Mouse (Mus musculus) lung, adult 2 months (tissue): ENCODE results near the gene Gm38431. TPM values are rescaled to one million over a fixed set of nuclear protein-coding genes. Genes with fewer than 3 reads are reported as not detected.

Source experiments
- DNase-seq: peaks from one replicate; pipeline ENCODE4 v3.0.0; 2022
- H3K4me1 ChIP-seq: fragments of 200-500 bp; 2 replicates; pipeline ENCODE4 v1.6.1; 2011; ENCODE audit warnings: low read length; ENCODE audit not compliant: control insufficient read depth, insufficient read depth
- H3K4me3 ChIP-seq: fragments of 200-500 bp; replicated peaks from 2 replicates; pipeline ENCODE3; 2011; ENCODE audit warnings: low read depth, mild to moderate bottlenecking, control low read depth, low read length; ENCODE audit errors: extremely low read depth
- CTCF ChIP-seq: fragments of 200-500 bp; IDR thresholded peaks from 2 replicates; pipeline ENCODE4 v1.5.1; 2011; ENCODE audit warnings: mild to moderate bottlenecking, low read length, control low read depth; ENCODE audit not compliant: insufficient read depth
- POLR2A ChIP-seq: fragments of 200-500 bp; IDR thresholded peaks from 2 replicates; pipeline ENCODE4 v1.6.1; 2011; ENCODE audit warnings: low read depth, mild to moderate bottlenecking, control low read depth, low read length, borderline replicate concordance; ENCODE audit errors: extremely low read depth
- WGBS: fragments of 180-500 bp; shearing (Covaris S2); methylation state at CpG from one replicate; pipeline ENCODE4 v1.1.7; 2018; 5-methylcytosine and 5-hydroxymethylcytosine counted together
- polyA plus RNA-seq: library from polyadenylated mRNA; depleted of rRNA; stranded (reverse); fragments of >200 nt; gene quantifications from 2 replicates; pipeline ENCODE4 v1.2.3, GENCODE M21; 2012; rRNA removed

The Gm38431 gene
- polyA plus RNA-seq, 1 experiment = 3.0 TPM

DNA sequence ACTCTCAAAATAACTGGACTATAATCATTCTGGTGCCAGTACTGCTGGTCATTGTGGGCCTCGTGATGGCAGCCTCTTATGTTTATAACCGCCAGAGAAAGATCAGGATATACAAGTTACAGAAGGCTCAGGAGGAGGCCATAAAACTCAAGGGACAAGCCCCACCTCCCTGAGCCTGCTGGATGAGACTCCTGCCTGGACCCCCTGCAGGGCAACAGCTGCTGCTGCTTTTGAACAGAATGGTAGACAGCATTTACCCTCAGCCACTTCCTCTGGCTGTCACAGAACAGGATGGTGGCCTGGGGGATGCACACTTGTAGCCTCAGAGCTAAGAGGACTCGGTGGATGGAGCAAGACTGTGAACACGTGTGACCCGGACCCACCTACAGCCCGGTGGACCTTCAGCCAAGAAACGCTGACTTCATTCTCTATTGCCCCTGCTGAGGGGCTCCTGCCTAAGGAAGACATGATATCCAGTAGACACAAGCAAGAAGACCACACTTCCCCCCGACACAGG lies 64.0 kb downstream of the Gm38431 start:
- Histone ChIP-seq H3K4me1 (peaks cover 12% of the 10 kb centered on the region), H3K4me3 (no peak overlapping the region)
- DNase-seq = no peak
- WGBS = 61% methylated on average over 8 of the region's 8 CpGs
- TF ChIP-seq POLR2A (no peak), CTCF (no peak)

DNA sequence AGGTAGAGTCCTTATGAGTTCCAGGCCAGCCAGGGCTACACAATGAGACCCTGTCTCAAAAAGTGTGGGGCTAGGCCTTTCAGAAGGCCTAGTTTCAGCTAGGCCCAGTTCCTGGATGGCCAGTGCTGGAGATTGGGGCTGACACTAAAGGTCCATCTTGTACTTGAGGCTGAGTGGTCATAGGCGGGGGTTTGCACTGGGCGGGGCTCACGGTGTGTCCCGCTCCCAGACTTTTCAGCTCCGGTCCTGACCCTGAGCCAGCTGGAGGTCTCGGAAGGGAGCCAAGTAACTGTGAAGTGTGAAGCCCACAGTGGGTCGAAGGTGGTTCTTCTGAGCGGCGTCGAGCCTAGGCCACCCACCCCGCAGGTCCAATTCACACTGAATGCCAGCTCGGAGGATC lies 64.9 kb downstream of the Gm38431 start:
- WGBS = 59% methylated on average over 12 of the region's 12 CpGs
- peak; percentile 51 for DNase-seq
- peak overlapping the region; percentile 22 for H3K4me3 ChIP-seq
- TF ChIP-seq CTCF (no peak), POLR2A (no peak)
- peaks cover 8% of the 10 kb centered on the region for H3K4me1 ChIP-seq

DNA sequence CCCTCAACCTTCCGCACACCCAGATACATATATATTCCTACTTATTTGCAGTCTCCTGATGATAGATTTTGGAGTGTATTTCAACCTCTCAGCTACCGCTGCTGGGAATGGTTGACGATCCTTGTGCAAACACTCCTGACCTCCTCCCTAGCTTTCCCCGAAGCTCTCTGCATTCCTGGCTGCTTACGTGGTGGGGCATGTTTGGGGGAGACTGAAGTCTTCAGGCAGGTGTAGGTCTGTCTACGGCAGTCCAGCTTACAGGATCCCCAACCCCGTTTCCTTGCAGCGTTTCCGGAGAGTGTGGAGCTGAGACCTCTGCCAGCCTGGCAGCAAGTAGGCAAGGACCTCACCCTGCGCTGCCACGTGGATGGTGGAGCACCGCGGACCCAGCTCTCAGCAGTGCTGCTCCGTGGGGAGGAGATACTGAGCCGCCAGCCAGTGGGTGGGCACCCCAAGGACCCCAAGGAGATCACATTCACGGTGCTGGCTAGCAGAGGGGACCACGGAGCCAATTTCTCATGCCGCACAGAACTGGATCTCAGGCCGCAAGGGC lies 66.5 kb downstream of the Gm38431 start:
- H3K4me3 ChIP-seq = peak overlapping the region; percentile 65
- peaks cover 14% of the 10 kb centered on the region for H3K4me1 ChIP-seq
- TF ChIP-seq CTCF (no peak), POLR2A (peak; percentile 69; the same call in 1 of the 2 replicates)
- DNase-seq = peak; percentile 77
- WGBS = 54% methylated on average over 19 of the region's 19 CpGs

DNA sequence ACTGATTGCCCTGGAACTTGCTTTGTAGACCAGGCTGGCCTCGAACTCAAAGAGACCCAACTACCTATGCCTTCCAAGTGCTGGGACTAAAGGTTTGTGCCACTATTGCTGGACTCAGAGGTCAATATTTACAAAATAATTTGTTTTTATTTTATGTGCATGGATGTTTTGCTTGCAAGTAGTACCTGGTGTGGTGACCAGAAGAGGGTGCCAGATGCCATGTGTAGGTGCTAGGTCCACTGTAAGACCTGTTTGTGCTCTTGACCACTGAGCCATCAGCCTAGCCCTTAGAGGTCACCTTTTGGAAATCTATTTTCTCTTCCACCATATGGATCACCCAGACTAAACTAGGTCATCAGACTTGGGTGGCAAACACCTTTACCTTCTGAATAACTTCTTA lies 69.1 kb downstream of the Gm38431 start:
- WGBS = 78% methylated on average over 1 of the region's 1 CpGs

DNA sequence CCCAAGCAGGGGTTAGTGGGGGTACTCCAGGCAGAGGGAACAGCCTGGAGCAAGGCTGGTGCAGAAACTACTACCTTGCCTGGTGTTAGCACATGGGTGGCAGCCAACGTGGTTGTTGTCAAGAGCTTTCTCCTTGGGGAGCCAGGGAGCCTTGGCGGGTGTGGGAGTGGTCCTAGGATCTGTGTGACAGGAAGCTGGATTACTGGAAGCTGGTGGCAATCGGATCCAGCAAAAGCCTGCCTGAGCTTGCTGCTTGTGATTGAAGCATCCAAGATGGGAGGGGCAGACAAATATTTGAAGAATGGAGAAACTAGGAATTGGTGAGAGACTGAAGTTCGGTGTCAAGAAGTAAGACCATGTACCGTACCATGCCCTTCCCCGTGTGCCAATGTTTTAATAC lies 69.5 kb downstream of the Gm38431 start:
- no peak overlapping the region for H3K4me3 ChIP-seq
- peaks cover 14% of the 10 kb centered on the region for H3K4me1 ChIP-seq
- DNase-seq = peak; percentile 53
- WGBS = 41% methylated on average over 6 of the region's 6 CpGs
- TF ChIP-seq POLR2A = no peak
- no peak for TF ChIP-seq CTCF

More for the DNA sequence above, 69.1 kb downstream of the Gm38431 start:
- TF ChIP-seq CTCF = 0 out of 2 replicates have a peak, but pooled peaks have one; percentile 5
- no peak for TF ChIP-seq POLR2A
- no peak for DNase-seq
- Histone ChIP-seq H3K4me1 (peaks cover 12% of the 10 kb centered on the region), H3K4me3 (no peak overlapping the region)

DNA sequence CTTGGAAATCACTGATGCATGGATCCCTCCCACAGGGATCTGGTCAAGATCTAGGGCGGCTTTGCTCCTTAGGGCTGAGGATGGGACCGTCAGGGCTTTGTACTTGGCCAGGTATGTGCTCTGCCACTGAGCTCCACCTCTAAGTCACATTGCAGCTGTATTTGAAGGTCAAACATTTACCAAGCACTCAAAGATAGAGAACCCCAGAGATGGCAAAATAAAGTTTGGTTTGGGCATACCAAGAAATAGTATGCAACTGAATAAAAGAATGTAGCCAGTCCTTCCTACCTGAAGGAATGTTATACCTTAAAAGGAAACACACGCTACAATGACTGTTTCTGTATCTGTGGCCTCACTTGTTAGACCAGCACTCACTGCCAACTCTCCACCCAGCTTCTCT lies 70.4 kb downstream of the Gm38431 start:
- WGBS = 71% methylated on average over 3 of the region's 3 CpGs
- peaks cover 17% of the 10 kb centered on the region for H3K4me1 ChIP-seq

DNA sequence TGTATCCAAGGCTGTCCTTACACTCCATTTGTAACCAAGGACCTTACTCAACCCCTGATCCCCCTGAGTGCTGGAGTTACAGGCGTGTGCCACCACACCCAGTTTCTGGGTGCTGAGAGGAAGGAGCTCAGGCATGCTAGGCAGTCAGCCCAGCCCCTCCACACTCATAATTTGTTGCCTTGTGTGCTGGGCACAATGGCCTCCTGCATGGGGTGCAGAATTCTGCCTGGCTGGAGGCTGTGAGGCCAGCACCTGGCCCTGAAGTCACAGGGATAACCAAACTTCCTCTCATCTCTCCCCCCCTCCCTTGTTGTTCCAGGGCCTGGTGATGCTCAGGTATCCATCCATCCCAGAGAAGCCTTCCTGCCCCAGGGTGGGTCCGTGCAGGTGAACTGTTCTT lies 73.2 kb downstream of the Gm38431 start:
- 57% methylated on average over 2 of the region's 2 CpGs for WGBS
- H3K4me3 ChIP-seq = no peak overlapping the region
- H3K4me1 ChIP-seq = peaks cover 23% of the 10 kb centered on the region
- no peak for DNase-seq
- TF ChIP-seq CTCF (no peak), POLR2A (no peak; the same call in 1 of the 2 replicates)

More for the DNA sequence above, 70.4 kb downstream of the Gm38431 start:
- no peak for DNase-seq
- no peak overlapping the region for H3K4me3 ChIP-seq
- no peak for TF ChIP-seq POLR2A
- TF ChIP-seq CTCF = no peak

Other genes starting within 250 kb of the Gm38431 start
- gene A230050P20Rik, start 223.4 kb downstream of the Gm38431 start, polyA plus RNA-seq = 95.9 and 105 TPM in 2 replicates
- 2.8 and 3.5 TPM in 2 replicates for gene Angptl6, start 212.3 kb downstream of the Gm38431 start, polyA plus RNA-seq
- gene Ppan, start 203.8 kb downstream of the Gm38431 start, polyA plus RNA-seq = 36.2 and 49.8 TPM in 2 replicates
- 88.4 and 93.6 TPM in 2 replicates for gene Eif3g, start 193.4 kb downstream of the Gm38431 start, polyA plus RNA-seq
- 20.5 and 22.8 TPM in 2 replicates for gene Dnmt1, start 132.1 kb downstream of the Gm38431 start, polyA plus RNA-seq
- 24.2 and 32.1 TPM in 2 replicates for gene S1pr2, start 115.2 kb downstream of the Gm38431 start, polyA plus RNA-seq
- 113 and 130 TPM in 2 replicates for gene Mrpl4, start 89.3 kb downstream of the Gm38431 start, polyA plus RNA-seq
- 332 and 372 TPM in 2 replicates for gene Icam1, start 76.0 kb downstream of the Gm38431 start, polyA plus RNA-seq
- gene Icam4, start 62.6 kb downstream of the Gm38431 start, polyA plus RNA-seq = 1.8 and 1.9 TPM in 2 replicates
- gene Icam5, start 59.9 kb downstream of the Gm38431 start, polyA plus RNA-seq = 0.69 and 0.77 TPM in 2 replicates
- gene Zglp1, start 24.9 kb downstream of the Gm38431 start, polyA plus RNA-seq = not detected in 2 replicates
- gene Gm49373, start 18.9 kb downstream of the Gm38431 start, polyA plus RNA-seq = 0.17 and 0.37 TPM in 2 replicates
- 43.1 and 46.7 TPM in 2 replicates for gene Fdx1l, start 18.4 kb downstream of the Gm38431 start, polyA plus RNA-seq
- gene Raver1, start within 50 bp of the Gm38431 start, polyA plus RNA-seq = 61.9 and 63.4 TPM in 2 replicates
- 33.7 and 34.3 TPM in 2 replicates for gene Tyk2, start 39.2 kb upstream of the Gm38431 start, polyA plus RNA-seq
- gene Cdc37, start 58.0 kb upstream of the Gm38431 start, polyA plus RNA-seq = 49.3 and 65.5 TPM in 2 replicates
- gene Pde4a, start 73.7 kb upstream of the Gm38431 start, polyA plus RNA-seq = 13.1 and 13.8 TPM in 2 replicates
- gene Keap1, start 147.4 kb upstream of the Gm38431 start, polyA plus RNA-seq = 81.2 and 88.3 TPM in 2 replicates
- 9.7 and 11.3 TPM in 2 replicates for gene S1pr5, start 156.4 kb upstream of the Gm38431 start, polyA plus RNA-seq
- 31.9 and 36.8 TPM in 2 replicates for gene Atg4d, start 173.3 kb upstream of the Gm38431 start, polyA plus RNA-seq
- gene Kri1, start 196.0 kb upstream of the Gm38431 start, polyA plus RNA-seq = 16.9 and 21.5 TPM in 2 replicates
- gene Cdkn2d, start 199.4 kb upstream of the Gm38431 start, polyA plus RNA-seq = 33.5 and 34.7 TPM in 2 replicates
- gene Ap1m2, start 220.3 kb upstream of the Gm38431 start, polyA plus RNA-seq = 21.4 and 33.9 TPM in 2 replicates
- 192 and 271 TPM in 2 replicates for gene Slc44a2, start 228.7 kb upstream of the Gm38431 start, polyA plus RNA-seq